Mouse (Mus musculus): Measurements from ENCODE around the gene Rpl19. TPM values are rescaled to one million over a fixed set of nuclear protein-coding genes. Genes with fewer than 3 reads are reported as not detected.
A peak's percentile ranks its signal among the peaks of the same experiment; 100 is the strongest.

Gene Rpl19
- polyA plus RNA-seq, 1 experiment, result 236 TPM

GRCm38 (mm10) chr11:98052989-98053834, 26.7 kb downstream of the Rpl19 start, which contains the start of gene Stac2:
TSS of gene Stac2 (minus strand) at chr11:98053462.
- peaks cover 4% of the 10 kb centered on the region; the same call in 1 of the 2 replicates for H3K27me3 ChIP-seq (ENCODE audit: control insufficient read depth, insufficient read depth, low read length)
- no peak within 1 kb of the TSS; the same call in 1 of the 2 replicates for H3K27ac ChIP-seq (ENCODE audit: control insufficient read depth, insufficient read depth, low read depth, low read length)
- TF ChIP-seq POLR2A (IDR thresholded peaks at IDR 0.05; ENCODE audit: control insufficient read depth, low read depth, low read length) (no peak), CTCF (IDR thresholded peaks at IDR 0.05; ENCODE audit: control insufficient read depth, insufficient read depth, insufficient replicate concordance, low read depth, low read length) (no peak)
- no peaks in the 10 kb centered on the region for H3K36me3 ChIP-seq (ENCODE audit: control insufficient read depth, insufficient read depth, low read length)
- H3K4me3 ChIP-seq (ENCODE audit: control insufficient read depth, low read depth, low read length), result peak within 1 kb of the TSS; percentile 90
- H3K4me1 ChIP-seq (ENCODE audit: control insufficient read depth, insufficient read depth, low read length), result peaks cover 25% of the 10 kb centered on the region

DNA sequence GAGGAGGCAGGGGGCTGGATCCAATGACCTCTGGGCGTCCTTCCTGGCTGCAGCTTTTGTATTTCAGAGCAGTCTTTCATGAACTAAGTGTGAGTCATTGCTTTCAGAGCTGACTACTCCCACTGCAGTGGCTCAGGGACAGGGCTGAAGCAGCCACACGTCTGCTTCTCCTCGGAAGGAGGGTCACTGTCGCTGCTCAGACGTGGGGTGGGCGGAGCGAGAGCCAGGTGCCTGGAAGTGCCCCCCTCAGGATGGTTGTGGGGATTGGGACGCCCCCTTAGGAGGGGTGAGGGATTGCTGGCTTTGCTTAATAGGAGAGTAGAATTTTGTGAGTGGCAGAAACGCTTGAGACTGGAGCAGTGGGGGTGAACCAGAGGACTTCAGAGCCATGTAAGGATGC, 31.0 kb downstream of the Rpl19 start:
- H3K36me3 ChIP-seq (ENCODE audit: control insufficient read depth, insufficient read depth, low read length), result no peaks in the 10 kb centered on the region
- H3K27me3 ChIP-seq (ENCODE audit: control insufficient read depth, insufficient read depth, low read length), result peaks cover 4% of the 10 kb centered on the region; the same call in 1 of the 2 replicates
- H3K4me1 ChIP-seq (ENCODE audit: control insufficient read depth, insufficient read depth, low read length), result peaks cover 16% of the 10 kb centered on the region
- TF ChIP-seq POLR2A (IDR thresholded peaks at IDR 0.05; ENCODE audit: control insufficient read depth, low read depth, low read length), result no peak
- TF ChIP-seq CTCF (IDR thresholded peaks at IDR 0.05; ENCODE audit: control insufficient read depth, insufficient read depth, insufficient replicate concordance, low read depth, low read length), result no peak
- H3K27ac ChIP-seq (ENCODE audit: control insufficient read depth, insufficient read depth, low read depth, low read length), result no peak overlapping the region
- H3K4me3 ChIP-seq (ENCODE audit: control insufficient read depth, low read depth, low read length), result peak overlapping the region; percentile 9

DNA sequence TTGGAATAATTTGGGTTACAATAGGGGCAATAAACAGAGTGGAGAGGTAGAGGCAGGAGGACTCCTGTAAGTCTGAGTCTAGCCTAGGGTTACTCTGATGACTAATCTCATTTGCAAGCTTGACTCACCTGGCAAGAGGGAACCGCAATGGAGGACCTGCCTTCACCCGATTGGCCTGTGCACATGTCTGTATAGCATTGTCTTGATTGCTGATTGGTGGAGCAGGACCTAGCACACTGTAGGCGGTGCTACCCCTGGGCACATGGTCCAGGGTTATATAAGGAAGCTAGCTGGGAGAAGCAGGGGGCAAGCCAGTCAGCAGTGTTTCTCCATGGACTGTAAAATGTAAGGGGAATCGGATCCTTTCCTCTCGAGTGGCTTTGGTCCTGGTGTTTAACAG, 31.5 kb downstream of the Rpl19 start:
- Histone ChIP-seq H3K27ac (ENCODE audit: control insufficient read depth, insufficient read depth, low read depth, low read length) (no peak overlapping the region), H3K4me1 (ENCODE audit: control insufficient read depth, insufficient read depth, low read length) (peaks cover 12% of the 10 kb centered on the region), H3K4me3 (ENCODE audit: control insufficient read depth, low read depth, low read length) (peak overlapping the region; percentile 67), H3K27me3 (ENCODE audit: control insufficient read depth, insufficient read depth, low read length) (no peaks in the 10 kb centered on the region), H3K36me3 (ENCODE audit: control insufficient read depth, insufficient read depth, low read length) (no peaks in the 10 kb centered on the region)
- TF ChIP-seq CTCF (IDR thresholded peaks at IDR 0.05; ENCODE audit: control insufficient read depth, insufficient read depth, insufficient replicate concordance, low read depth, low read length), result no peak
- TF ChIP-seq POLR2A (IDR thresholded peaks at IDR 0.05; ENCODE audit: control insufficient read depth, low read depth, low read length), result no peak

- H3K4me3 ChIP-seq (ENCODE audit: control insufficient read depth, low read depth, low read length), result no peak overlapping the region
- H3K4me1 ChIP-seq (ENCODE audit: control insufficient read depth, insufficient read depth, low read length), result peaks cover 12% of the 10 kb centered on the region
- H3K27me3 ChIP-seq (ENCODE audit: control insufficient read depth, insufficient read depth, low read length), result no peaks in the 10 kb centered on the region
- no peak overlapping the region for H3K27ac ChIP-seq (ENCODE audit: control insufficient read depth, insufficient read depth, low read depth, low read length)
- no peaks in the 10 kb centered on the region for H3K36me3 ChIP-seq (ENCODE audit: control insufficient read depth, insufficient read depth, low read length)
- TF ChIP-seq POLR2A (IDR thresholded peaks at IDR 0.05; ENCODE audit: control insufficient read depth, low read depth, low read length) (no peak), CTCF (IDR thresholded peaks at IDR 0.05; ENCODE audit: control insufficient read depth, insufficient read depth, insufficient replicate concordance, low read depth, low read length) (no peak)
These were observed 33.2 kb downstream of the Rpl19 start for GRCm38 (mm10) chr11:98059662-98060061.

DNA sequence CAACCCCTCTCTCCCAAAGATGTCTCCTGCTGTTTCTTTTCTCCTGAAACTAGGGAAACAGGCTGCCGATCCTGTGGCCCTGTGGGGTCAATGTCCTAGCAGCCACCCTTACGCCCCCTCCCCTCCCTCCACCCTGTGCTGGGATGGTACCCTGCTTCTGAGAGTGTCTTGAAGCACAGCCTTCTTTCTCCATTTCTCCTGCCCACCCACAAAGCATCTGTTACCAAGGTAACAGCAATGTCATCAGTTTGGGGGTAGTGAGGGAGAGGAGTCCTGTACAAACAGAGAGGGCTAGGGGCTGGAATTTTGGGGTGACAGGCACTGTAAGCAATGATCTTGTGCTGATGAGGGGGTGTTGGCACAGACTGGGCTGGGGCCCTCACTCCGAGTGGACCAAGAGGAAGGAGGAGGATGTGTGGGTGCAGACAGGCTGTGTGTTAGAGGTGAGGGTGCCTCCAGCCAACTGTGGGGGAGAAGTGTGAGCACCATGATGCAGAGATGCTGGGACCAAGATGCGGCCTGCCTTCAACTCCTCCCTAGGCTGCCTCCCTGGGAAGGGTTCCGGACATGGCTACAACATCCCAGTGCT, 33.7 kb downstream of the Rpl19 start:
- no peaks in the 10 kb centered on the region for H3K27me3 ChIP-seq (ENCODE audit: control insufficient read depth, insufficient read depth, low read length)
- H3K27ac ChIP-seq (ENCODE audit: control insufficient read depth, insufficient read depth, low read depth, low read length), result no peak overlapping the region
- TF ChIP-seq CTCF (IDR thresholded peaks at IDR 0.05; ENCODE audit: control insufficient read depth, insufficient read depth, insufficient replicate concordance, low read depth, low read length), result no peak
- TF ChIP-seq POLR2A (IDR thresholded peaks at IDR 0.05; ENCODE audit: control insufficient read depth, low read depth, low read length), result no peak
- no peak overlapping the region for H3K4me3 ChIP-seq (ENCODE audit: control insufficient read depth, low read depth, low read length)
- H3K4me1 ChIP-seq (ENCODE audit: control insufficient read depth, insufficient read depth, low read length), result peaks cover 15% of the 10 kb centered on the region
- no peaks in the 10 kb centered on the region; the same call in 1 of the 2 replicates for H3K36me3 ChIP-seq (ENCODE audit: control insufficient read depth, insufficient read depth, low read length)

DNA sequence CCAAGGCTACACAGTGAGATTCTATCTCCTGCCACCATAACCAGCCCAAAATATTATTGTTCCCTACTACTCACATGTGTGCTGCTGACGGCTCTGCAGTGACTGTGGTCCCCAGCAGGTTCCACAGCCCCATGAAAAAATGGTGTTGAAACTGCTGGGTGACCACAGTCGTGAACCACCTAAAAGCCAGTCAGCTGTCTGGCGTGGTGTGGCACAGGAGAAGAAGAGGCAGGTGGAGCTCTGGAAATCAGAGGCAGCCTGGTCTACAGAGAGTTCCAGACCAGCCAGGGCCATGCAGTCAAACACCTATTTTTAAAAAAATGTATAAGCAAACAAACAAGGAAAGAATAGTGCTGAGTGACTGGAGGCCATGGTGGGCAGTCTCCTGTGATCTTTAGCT, 34.9 kb downstream of the Rpl19 start:
- Histone ChIP-seq H3K36me3 (ENCODE audit: control insufficient read depth, insufficient read depth, low read length) (peaks cover 1% of the 10 kb centered on the region; the same call in 1 of the 2 replicates), H3K27me3 (ENCODE audit: control insufficient read depth, insufficient read depth, low read length) (no peaks in the 10 kb centered on the region), H3K4me3 (ENCODE audit: control insufficient read depth, low read depth, low read length) (no peak overlapping the region), H3K27ac (ENCODE audit: control insufficient read depth, insufficient read depth, low read depth, low read length) (no peak overlapping the region), H3K4me1 (ENCODE audit: control insufficient read depth, insufficient read depth, low read length) (peaks cover 22% of the 10 kb centered on the region)
- no peak for TF ChIP-seq POLR2A (IDR thresholded peaks at IDR 0.05; ENCODE audit: control insufficient read depth, low read depth, low read length)
- TF ChIP-seq CTCF (IDR thresholded peaks at IDR 0.05; ENCODE audit: control insufficient read depth, insufficient read depth, insufficient replicate concordance, low read depth, low read length), result no peak

DNA sequence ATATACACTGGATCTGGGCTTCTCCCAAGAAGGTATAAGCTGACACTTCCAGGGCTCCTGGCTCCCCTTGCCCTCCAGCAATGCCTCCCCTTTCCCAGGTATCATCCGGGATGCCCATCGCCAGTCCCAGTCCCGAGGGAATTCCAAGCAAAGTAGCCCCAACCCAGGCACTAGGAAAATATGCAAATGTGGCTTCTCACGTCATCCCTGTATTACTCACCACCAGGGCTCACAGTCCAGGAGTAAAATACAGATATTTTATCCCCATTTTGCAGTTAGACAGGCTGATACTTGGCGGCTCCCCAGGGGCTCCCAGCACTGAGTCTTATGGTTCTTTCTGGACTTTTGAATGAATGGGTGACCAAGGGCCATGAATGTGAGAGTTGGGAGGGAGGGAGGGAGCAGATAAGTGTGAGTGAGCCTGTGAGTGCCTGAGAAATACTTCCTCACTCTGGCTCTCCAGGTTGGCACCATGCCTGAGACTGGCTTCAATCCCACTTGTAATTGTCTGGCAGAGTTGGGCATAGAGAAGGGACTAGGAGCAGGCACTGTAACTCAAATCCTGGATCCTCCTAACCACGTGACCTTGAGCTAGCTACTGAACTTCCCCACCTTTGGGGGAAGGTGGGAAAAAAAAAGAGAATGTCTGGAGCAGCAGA, 35.5 kb downstream of the Rpl19 start:
- Histone ChIP-seq H3K27me3 (ENCODE audit: control insufficient read depth, insufficient read depth, low read length) (no peaks in the 10 kb centered on the region), H3K4me3 (ENCODE audit: control insufficient read depth, low read depth, low read length) (no peak overlapping the region), H3K4me1 (ENCODE audit: control insufficient read depth, insufficient read depth, low read length) (peaks cover 18% of the 10 kb centered on the region), H3K27ac (ENCODE audit: control insufficient read depth, insufficient read depth, low read depth, low read length) (no peak overlapping the region), H3K36me3 (ENCODE audit: control insufficient read depth, insufficient read depth, low read length) (peaks cover 1% of the 10 kb centered on the region; the same call in 1 of the 2 replicates)
- TF ChIP-seq POLR2A (IDR thresholded peaks at IDR 0.05; ENCODE audit: control insufficient read depth, low read depth, low read length) (no peak), CTCF (IDR thresholded peaks at IDR 0.05; ENCODE audit: control insufficient read depth, insufficient read depth, insufficient replicate concordance, low read depth, low read length) (no peak)

All from testis, adult 2 months (tissue).